Mouse (Mus musculus): Measurements from ENCODE around the gene Pigc.
A peak's percentile ranks its signal among the peaks of the same experiment; 100 is the strongest.

Gene Pigc

GRCm38 (mm10) chr1:161976255-161977182, 7.5 kb downstream of the Pigc start:
- DNase-seq (ENCODE audit: low read depth, low spot score), result peak; percentile 95

GRCm38 (mm10) chr1:161977331-161977730, 8.3 kb downstream of the Pigc start:
- DNase-seq (ENCODE audit: low read depth, low spot score), result no peak

DNA sequence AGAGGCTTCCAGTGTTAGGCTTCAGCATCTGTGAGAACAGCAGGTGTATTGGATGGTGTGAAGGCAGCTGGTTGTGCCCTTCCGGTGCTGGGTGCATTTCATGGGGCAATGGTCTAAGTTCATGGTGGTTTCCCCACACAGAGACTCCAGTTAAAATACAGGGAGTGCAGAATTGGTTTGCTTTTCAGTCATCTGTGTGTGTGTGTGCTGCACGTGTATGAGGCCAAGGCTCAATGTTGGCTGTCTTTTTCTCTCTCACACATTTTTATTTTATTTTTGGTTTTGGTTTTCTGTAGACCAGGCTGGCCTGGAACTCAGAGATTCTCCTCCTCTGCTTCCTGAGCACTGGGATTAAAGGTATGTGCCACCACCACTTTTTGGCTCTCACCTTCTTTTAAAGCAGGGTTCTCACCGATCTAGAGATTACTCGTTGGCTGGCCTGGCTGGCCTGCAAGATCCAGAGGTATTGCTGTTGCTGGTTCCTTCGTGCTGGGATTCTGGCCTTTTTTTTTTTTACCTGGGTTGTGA, 9.3 kb downstream of the Pigc start:
- no peak for DNase-seq (ENCODE audit: low read depth, low spot score)

DNA sequence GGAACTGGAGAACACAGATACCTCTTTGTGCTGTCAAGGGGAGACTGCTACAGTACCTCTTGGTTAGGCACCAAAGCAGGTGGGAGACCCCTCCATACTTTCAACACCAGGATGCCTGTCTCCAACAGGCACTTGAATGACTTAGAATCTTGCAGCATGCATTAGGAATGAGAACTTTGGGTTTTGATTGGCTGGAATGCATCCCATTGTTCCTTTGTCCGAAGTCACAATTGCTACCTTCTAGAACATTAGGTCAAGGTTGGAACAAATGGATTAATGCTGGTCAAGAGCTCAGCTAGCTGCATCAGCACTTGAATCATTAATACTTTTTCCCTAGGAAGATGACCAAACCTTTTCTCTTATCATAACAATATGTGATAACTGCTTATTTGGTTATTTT, 10.6 kb downstream of the Pigc start, which contains the start of gene 4930558K02Rik:
4930558K02Rik (minus strand) TSS at position 101 of the 400 bp plus-strand sequence.
- DNase-seq (ENCODE audit: low read depth, low spot score), result no peak

DNA sequence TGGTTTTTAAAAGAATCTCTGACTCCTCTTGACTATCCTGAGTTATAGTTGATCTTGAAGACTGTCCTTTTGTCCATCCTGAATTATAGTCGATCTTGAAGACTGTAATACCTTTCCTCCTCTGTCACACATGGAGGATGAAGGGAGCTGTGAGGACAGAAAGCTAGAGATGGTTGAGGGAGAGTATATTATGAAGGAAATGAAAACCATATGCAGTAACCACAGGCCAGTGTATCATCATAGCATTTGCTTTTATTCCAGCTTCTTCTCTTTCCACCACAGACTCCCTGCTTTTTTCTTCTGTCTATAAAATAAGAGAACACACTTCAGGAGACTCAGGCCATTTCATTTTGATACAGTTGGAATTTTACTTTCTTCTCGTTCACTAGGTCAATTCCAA, 11.1 kb downstream of the Pigc start:
- DNase-seq (ENCODE audit: low read depth, low spot score), result peak; percentile 56

DNA sequence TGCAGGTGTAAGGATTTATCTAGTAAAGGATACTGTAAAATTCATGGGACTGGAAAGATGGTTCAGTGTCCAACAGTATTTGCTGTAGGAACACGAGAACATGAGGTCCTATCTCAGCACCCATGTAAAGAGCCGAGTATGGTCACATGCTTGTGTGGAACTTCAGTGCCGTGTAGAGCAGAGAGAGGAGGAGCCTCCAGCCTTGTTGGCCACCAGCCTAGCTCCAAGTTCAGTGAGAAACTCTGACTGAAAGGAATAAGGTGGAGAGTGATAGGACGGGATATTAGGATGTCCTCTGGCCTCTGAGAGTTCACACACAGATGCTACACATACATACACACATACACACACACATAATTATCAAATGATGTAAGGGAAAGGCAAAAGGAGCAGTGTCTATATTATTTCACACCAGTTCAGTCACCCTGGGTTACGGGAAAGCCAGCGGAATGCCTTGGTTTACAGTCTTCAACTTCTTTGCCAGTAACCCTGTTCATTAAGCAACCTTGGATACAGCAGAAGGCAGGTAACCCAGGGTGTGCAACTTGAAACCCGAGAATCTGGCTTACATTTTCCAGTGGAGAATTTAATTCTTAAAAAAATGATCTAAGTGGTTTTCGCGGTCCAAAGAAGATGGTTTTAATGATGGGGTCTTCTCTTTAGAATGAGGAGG, 11.8 kb downstream of the Pigc start:
- DNase-seq (ENCODE audit: low read depth, low spot score), result no peak

- DNase-seq (ENCODE audit: low read depth, low spot score), result no peak
These were observed 14.5 kb downstream of the Pigc start for GRCm38 (mm10) chr1:161983451-161983850.

GRCm38 (mm10) chr1:161983979-161984566, 15.1 kb downstream of the Pigc start:
- DNase-seq (ENCODE audit: low read depth, low spot score), result peak; percentile 44

GRCm38 (mm10) chr1:161990684-161991578, 21.9 kb downstream of the Pigc start:
- DNase-seq (ENCODE audit: low read depth, low spot score), result no peak

GRCm38 (mm10) chr1:161991846-161992245, 22.9 kb downstream of the Pigc start:
- no peak for DNase-seq (ENCODE audit: low read depth, low spot score)

DNA sequence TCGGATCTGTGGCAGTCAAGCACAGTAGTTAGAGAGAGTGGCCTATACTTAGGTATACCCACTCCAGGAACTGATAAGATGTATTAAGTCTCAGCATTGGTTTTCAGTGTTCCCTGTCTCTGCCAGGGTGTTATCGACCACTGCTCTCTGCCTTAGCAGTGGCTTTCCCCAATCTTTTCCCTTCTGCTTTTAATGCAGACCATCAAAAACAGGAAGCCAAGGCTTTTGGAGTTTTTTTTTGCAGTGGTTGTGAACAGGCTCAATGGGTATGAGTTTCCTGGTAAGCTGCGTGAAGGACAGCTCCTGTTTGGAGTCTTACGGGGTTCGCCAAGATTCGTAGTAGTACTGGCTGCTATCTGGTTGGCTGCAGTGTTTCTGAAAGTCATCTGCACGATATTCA, 23.4 kb downstream of the Pigc start:
- DNase-seq (ENCODE audit: low read depth, low spot score), result no peak

GRCm38 (mm10) chr1:161998781-161999180, 29.8 kb downstream of the Pigc start:
- DNase-seq (ENCODE audit: low read depth, low spot score), result no peak

DNA sequence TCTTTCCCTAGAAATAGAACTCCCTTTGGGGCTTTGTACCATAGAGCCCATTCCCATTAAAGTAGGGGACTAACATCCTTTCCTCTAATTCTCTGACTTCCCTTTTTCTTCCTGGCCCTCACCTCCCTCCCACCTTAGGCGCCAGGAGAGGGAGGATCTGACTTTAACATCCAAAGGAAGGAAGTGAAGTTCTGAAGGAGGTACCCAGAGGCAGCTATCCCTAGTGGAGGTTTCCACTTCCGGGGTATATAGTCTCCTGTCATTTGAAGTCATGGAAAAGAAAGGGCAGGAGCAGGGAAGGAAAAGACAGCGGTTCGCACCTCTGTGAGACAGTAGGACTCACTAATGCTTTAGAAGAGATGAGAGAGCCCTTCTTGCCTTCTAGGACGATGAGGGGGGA, 30.4 kb downstream of the Pigc start:
- DNase-seq (ENCODE audit: low read depth, low spot score), result no peak

DNA sequence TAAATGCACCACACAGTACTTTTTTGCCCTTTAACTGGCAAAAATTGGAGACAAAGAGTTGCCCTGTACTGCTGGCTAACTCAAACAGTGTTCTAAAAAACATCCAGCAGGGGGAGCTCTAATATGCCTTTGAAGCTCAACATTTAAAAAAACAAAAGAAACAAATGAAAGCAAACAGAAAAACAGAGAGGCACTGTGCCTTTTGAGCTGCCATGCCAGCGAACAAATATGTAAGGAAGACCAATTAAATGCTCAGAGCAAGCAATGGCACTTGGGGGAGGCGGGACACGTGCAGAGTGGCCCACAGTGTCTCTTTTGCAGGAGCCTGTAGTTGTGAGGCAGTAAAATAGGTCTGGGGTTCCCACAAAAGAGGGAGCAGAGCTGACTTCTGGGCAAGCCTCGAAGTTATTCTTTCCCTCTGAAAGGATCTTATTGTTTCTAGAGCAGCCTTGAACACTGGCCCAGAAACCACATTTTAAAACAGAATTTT, 30.9 kb downstream of the Pigc start:
- peak; percentile 94 for DNase-seq (ENCODE audit: low read depth, low spot score)

DNA sequence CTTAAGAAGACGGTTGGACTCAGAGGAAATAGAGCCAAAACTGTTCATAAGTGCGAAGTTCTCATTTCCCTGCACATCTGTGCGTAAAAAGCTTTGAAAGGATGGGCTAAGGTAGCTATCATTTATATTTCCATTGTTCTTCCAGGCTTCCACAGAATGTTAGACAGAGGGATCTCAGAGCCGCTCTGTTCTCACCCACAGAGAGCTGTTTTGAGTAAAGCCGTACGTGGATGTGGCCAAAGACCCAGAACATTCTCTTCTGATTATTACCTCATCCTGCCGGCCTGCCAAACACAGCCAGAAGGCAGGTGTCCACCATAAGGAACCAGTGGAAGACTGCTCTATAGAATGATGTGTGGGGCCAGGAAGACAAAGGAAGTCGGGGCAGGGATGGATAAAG, 32.3 kb downstream of the Pigc start:
- no peak for DNase-seq (ENCODE audit: low read depth, low spot score)

DNA sequence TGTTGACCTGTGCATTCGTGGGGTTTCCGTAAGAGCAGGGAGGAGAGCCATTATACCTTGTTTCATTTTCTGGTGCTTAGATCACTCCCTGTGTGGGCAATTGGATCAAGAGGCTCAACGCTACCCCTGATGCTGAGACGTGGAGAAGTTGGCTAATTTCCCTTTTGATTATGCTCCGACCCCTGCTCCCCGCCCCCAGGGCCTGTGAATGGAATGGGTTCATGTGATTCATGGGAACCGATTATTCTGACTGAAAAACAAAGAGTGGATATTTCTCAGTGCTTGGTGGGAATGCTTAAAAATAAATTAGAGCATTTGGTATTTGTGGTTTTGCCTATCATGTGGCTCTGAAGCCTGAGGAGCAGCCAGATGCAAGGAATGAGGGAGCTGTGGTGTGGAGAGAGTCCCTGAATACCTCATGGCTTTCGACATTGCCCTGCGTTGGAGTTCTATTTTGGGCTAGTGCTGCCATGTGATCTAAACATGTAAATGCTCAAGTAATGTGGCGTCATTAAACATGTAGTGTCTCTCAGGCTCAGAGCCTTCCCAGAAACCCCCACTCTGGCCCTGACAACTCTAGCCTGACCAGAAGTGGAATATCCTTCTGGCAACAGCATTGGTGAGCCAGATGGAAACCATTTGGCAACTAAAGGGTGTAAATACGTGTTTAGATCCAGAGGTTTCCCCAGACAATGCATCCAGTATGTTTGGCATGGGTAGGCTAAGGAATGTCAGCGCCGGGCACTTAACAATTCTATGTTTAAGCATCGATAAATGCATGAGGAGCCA, 34.9 kb downstream of the Pigc start:
- DNase-seq (ENCODE audit: low read depth, low spot score), result peak; percentile 66

DNA sequence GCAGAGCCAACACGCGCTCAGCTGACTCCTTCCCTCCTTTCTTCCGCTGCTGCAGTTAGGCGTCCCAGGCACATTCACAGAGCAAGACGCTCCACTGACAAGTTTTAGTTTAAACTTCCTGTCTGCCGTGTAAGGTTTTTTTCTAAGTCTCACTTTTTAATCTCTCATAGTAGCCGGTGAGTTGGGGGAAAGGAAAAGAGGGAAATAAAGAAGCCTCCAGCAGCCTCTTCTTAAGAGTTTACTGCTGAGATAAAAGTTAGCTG, 35.5 kb downstream of the Pigc start:
- DNase-seq (ENCODE audit: low read depth, low spot score), result no peak

DNA sequence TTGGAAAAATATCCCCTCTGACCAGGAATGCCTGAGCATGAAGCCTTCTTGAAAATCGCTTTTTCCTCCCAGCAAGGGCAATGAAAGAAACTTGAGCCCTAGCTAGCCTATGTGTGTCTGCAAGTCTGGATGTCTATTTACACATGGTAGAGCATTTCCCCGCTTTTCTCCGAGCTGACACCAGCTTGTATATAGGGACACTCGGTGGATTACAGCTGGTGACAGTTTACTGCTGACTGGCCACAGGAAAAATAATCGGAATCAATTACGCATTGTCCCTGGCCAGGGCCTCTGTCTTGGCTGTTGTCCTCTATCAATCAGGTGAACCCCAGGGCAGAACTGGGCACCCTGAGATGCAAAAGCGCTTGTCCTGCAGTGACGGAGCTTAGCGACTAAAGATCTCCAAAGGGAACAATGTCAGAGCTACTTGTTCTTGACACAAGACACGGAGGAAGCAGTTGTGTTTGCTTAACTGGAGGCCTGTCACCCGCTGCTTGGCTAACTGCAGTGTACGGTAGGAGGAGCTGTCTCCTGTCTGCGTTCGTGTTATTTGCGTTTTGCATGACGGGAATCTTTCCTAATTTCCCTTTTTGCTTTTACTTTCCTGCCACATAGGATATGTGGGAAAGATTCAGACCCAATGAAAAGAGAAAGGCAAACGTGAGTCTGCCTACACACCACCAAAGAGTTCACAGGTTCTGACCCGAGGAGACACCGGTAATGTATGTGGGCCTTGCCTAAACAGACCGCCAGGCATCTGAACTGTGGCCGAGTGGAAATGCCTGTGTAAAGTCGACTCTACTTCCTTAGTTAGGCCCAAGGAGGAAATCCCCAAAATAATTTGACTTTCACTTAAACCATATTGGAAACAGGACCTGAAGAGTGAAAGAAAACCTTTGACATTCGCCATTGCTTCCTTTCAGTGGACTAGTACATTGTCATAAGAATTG, 36.1 kb downstream of the Pigc start:
- DNase-seq (ENCODE audit: low read depth, low spot score), result peak; percentile 57

DNA sequence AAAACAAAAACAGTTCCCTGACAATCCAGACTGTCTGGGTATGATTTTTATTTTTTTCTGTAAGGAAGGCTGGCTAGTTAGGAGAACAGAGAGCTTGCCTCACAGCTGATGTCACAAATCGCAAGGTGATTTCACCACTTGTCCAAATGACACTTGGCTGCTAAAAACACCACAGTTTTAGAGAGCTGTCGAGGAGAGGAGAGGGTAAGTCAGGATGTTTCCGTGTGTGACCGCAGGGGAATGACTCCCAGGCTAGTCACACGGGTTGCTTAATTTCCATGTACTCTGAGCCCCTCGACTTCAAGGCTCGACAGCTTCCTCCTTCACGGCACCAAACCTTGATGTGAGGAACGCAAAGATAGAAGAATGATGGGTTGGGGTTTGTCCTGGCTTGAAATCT, 37.1 kb downstream of the Pigc start:
- DNase-seq (ENCODE audit: low read depth, low spot score), result peak; percentile 77

Data from 3T3-L1 (cell line).